Mouse (Mus musculus) fat pad, adult 2 months (tissue): ENCODE measurements around the gene Lsm12.
A peak's percentile ranks its signal among the peaks of the same experiment; 100 is the strongest.
"Not testable (repeated sequence)": the region's sequence is repeated elsewhere in the genome, so short reads cannot be mapped to it uniquely, and the experiment has no call there.

Experiments
- DNase-seq: peaks from one replicate; pipeline ENCODE4 v3.0.0-alpha.2; 2011; ENCODE audit warnings: low read depth, low spot score; ENCODE audit errors: extremely low read depth

Lsm12 gene

GRCm38 (mm10) chr11:102186235-102186634 lies 1.1 kb upstream of the Lsm12 start:
- DNase-seq = no peak

DNA sequence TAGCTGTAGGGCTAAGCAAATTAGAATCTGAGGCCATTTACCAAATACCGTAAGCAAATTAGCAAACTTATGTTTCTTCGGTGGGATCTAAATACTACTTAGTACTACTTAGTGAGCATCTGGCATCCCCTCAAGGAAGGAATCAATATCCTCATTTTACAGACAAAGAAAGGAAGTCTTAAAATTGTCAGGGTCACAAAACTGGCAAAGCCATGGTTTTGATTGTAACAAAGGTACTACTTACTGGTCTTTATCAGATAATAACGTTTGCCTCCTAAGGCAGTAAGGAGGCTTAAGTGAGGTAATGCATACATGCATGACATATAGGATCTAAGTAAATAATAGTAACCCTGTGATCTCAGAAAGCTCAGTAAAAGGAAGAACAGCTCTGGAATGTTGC lies 581 bp upstream of the Lsm12 start:
- DNase-seq = no peak

DNA sequence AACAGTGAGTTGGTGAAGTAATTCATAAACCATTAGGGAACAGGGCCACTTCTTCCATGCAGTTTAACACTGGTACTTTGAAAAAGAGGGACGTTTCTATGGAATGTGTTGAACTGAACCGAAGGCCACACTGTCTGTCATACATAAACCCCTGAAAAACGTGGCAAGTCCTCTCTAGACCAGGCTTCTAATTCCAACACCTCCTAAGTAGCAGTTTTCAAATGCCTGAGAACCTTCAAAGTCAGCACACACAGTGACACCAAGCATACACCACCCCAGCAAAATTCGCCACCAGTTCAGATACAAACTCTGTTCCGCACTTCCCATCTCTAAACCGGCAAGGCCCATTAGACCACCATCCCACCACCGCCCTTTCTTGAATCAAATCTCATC lies 847 bp downstream of the Lsm12 start:
- DNase-seq = no peak

- DNase-seq = no peak
Observed at GRCm38 (mm10) chr11:102179836-102180235, 5.3 kb downstream of the Lsm12 start.

- DNase-seq = no peak
Observed at GRCm38 (mm10) chr11:102168689-102169088, 16.4 kb downstream of the Lsm12 start.

GRCm38 (mm10) chr11:102167539-102167938 lies 17.6 kb downstream of the Lsm12 start:
- no peak for DNase-seq

- no peak for DNase-seq
Observed at GRCm38 (mm10) chr11:102165971-102166722, 18.9 kb downstream of the Lsm12 start.

DNA sequence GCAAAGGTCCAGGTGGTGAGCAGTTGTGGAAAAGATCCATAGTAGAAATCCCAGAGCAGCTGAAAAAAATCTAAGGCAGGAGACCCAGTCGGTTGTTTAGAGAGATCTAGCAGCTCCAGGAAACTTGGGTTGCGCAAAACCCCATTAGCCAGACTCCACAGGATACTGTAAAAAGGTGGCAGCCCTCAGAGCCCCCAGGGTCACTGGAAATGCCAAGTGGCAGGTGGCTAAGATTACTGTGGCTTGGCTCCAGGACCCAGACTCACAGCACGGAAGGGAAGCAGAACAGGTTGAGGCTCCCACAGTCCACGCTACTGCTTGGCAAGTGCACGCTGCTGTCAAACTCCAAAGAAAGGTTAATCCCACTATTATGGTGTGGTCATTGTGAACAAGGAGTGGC lies 25.3 kb downstream of the Lsm12 start:
- DNase-seq = peak; percentile 73

DNA sequence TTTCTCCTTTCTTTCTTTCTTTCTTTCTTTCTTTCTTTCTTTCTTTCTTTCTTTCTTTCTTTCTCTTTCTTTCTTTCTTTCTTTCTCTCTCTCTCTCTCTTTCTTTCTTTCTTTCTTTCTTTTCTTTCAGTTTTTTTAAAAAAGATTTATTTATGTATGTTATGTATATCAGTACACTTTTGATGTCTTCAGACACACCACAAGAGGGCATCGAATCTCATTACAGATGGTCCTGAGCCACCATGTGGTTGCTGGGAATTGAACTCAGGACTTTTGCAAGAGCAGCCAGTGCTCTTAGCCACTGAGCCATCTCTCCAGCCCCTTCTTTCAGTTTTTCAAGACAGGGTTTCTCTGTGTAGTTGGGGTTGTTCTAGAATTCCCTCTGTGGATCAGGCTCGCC lies 27.1 kb downstream of the Lsm12 start:
- DNase-seq = not testable (repeated sequence)

DNA sequence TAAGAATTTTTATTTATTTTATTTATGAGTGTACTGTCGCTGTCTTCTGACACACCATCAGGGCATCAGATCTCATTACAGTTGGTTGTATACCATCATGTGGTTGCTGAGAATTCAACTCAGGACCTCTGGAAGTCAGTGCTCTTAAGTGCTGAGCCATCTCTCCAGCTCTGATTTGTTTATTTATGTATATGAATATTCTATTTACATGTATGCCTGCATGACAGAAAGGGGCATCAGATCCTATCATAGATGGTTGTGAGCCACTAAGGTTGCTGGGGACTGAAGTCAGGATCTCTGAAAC lies 28.4 kb downstream of the Lsm12 start:
- DNase-seq = no peak

- peak; percentile 61 for DNase-seq
Observed at GRCm38 (mm10) chr11:102156039-102156785, 28.9 kb downstream of the Lsm12 start, which contains the start of gene Tmem101. Gene Tmem101 (minus strand): TSS chr11:102156404.

- no peak for DNase-seq
Observed at GRCm38 (mm10) chr11:102147213-102147989, 37.7 kb downstream of the Lsm12 start.

GRCm38 (mm10) chr11:102146531-102146930 lies 38.6 kb downstream of the Lsm12 start:
- DNase-seq = no peak

- no peak for DNase-seq
Observed at GRCm38 (mm10) chr11:102146005-102146404, 39.1 kb downstream of the Lsm12 start.

GRCm38 (mm10) chr11:102145471-102146001 lies 39.6 kb downstream of the Lsm12 start, which contains the start of gene Nags:
Gene Nags (plus strand): TSS chr11:102145513.
- no peak for DNase-seq

GRCm38 (mm10) chr11:102144957-102145470 lies 40.1 kb downstream of the Lsm12 start:
- DNase-seq = no peak

- DNase-seq = no peak
Observed at GRCm38 (mm10) chr11:102142355-102142754, 42.7 kb downstream of the Lsm12 start.

GRCm38 (mm10) chr11:102140508-102140907 lies 44.6 kb downstream of the Lsm12 start:
- no peak for DNase-seq

- no peak for DNase-seq
Observed at GRCm38 (mm10) chr11:102138447-102138740, 46.7 kb downstream of the Lsm12 start.

- DNase-seq = no peak
Observed at GRCm38 (mm10) chr11:102137625-102138446, 47.3 kb downstream of the Lsm12 start.
